Mouse (Mus musculus) MEL (cell line): Measurements from ENCODE around the gene Kcnc3. TPM values are rescaled to one million over a fixed set of nuclear protein-coding genes. Genes with fewer than 3 reads are reported as not detected.

Experiments
- DNase-seq: peaks from one replicate; pipeline ENCODE4 v3.0.0; 2011; ENCODE audit warnings: low read depth, low spot score
- H3K27ac ChIP-seq: 2 replicates; pipeline ENCODE4 v1.5.1; 2012; ENCODE audit warnings: low read depth, mild to moderate bottlenecking, control low read depth, low read length, moderate library complexity; ENCODE audit not compliant: control insufficient read depth
- H3K27me3 ChIP-seq, 2 experiments: fragments of 150-350 bp in 1 of 2; sonication (generic) in 1 of 2; 2 replicates each; pipeline ENCODE4 v1.6.1; 2012; ENCODE audit warnings: low read length in 2 of 2, mild to moderate bottlenecking in 2 of 2, improper control_type of control experiment in 1 of 2, moderate library complexity in 1 of 2; ENCODE audit not compliant: insufficient read depth in 2 of 2, control insufficient read depth in 1 of 2
- H3K36me3 ChIP-seq, 2 experiments: 2 replicates each; pipeline ENCODE4 v1.6.1; 2012 to 2014; ENCODE audit warnings: low read length in 2 of 2, improper control_type of control experiment in 1 of 2, inconsistent platforms in 1 of 2, mild to moderate bottlenecking in 1 of 2; ENCODE audit not compliant: insufficient read depth in 2 of 2, control insufficient read depth in 1 of 2
- H3K4me1 ChIP-seq, 2 experiments: fragments of 150-350 bp in 1 of 2; sonication (generic) in 1 of 2; 2 replicates each; pipeline ENCODE4 v1.6.1; 2012; ENCODE audit warnings: low read length in 2 of 2, improper control_type of control experiment in 1 of 2, mild to moderate bottlenecking in 1 of 2; ENCODE audit not compliant: insufficient read depth in 2 of 2, control insufficient read depth in 1 of 2
- H3K4me3 ChIP-seq, 2 experiments: fragments of 150-350 bp in 1 of 2; sonication (generic) in 1 of 2; 2 replicates each; pipeline ENCODE4 v1.5.1; 2012; ENCODE audit warnings: low read depth in 2 of 2, low read length in 2 of 2, mild to moderate bottlenecking in 2 of 2, moderate library complexity in 2 of 2, control low read depth in 1 of 2, improper control_type of control experiment in 1 of 2; ENCODE audit not compliant: control insufficient read depth in 1 of 2, insufficient read depth in 1 of 2
- H3K79me2 ChIP-seq: 2 replicates; pipeline ENCODE4 v1.6.1; 2012; ENCODE audit warnings: mild to moderate bottlenecking, low read length, moderate library complexity; ENCODE audit not compliant: control insufficient read depth, poor library complexity, insufficient read depth
- H3K9ac ChIP-seq: 2 replicates; pipeline ENCODE4 v1.6.1; 2012; ENCODE audit warnings: low read depth, mild to moderate bottlenecking, control low read depth, low read length, moderate library complexity; ENCODE audit not compliant: control insufficient read depth, poor library complexity, severe bottlenecking
- H3K9me3 ChIP-seq: fragments of 150-350 bp; sonication (generic); replicated peaks from 2 replicates; pipeline ENCODE4 v1.6.1; 2012; ENCODE audit warnings: mild to moderate bottlenecking, low read length, improper control_type of control experiment, moderate library complexity; ENCODE audit not compliant: insufficient read depth
- BHLHE40 ChIP-seq: IDR thresholded peaks from 2 replicates; pipeline ENCODE4 v1.6.1; 2012; ENCODE audit warnings: low read depth, mild to moderate bottlenecking, inconsistent platforms, low read length, improper control_type of control experiment, borderline replicate concordance
- CHD2 ChIP-seq: IDR thresholded peaks from 2 replicates; pipeline ENCODE4 v1.6.1; 2011; ENCODE audit warnings: low read length, improper control_type of control experiment
- CTCF ChIP-seq, 3 experiments: IDR thresholded peaks in 2 of 3; conservative IDR thresholded peaks in 1 of 3; 2 replicates each; pipeline ENCODE4 v1.5.1; 2011 to 2012; ENCODE audit warnings: low read length in 3 of 3, low read depth in 2 of 3, mild to moderate bottlenecking in 2 of 3, improper control_type of control experiment in 1 of 3, inconsistent platforms in 1 of 3, mixed read lengths in 1 of 3, moderate library complexity in 1 of 3; ENCODE audit not compliant: control insufficient read depth in 1 of 3, insufficient read depth in 1 of 3, poor library complexity in 1 of 3, severe bottlenecking in 1 of 3
- E2F4 ChIP-seq: IDR thresholded peaks from 2 replicates; pipeline ENCODE4 v1.6.1; 2011; ENCODE audit warnings: low read depth, low read length, improper control_type of control experiment, borderline replicate concordance
- ELF1 ChIP-seq: IDR thresholded peaks from 2 replicates; pipeline ENCODE4 v1.6.1; 2014; ENCODE audit warnings: low read depth, mild to moderate bottlenecking, inconsistent platforms, low read length, improper control_type of control experiment, moderate library complexity
- EP300 ChIP-seq, 2 experiments: IDR thresholded peaks; 2 replicates each; pipeline ENCODE4 v1.6.1; 2011; ENCODE audit warnings: improper control_type of control experiment in 2 of 2, low read length in 2 of 2, low read depth in 1 of 2, mild to moderate bottlenecking in 1 of 2
- ETS1 ChIP-seq: IDR thresholded peaks from 2 replicates; pipeline ENCODE4 v1.6.1; 2012; ENCODE audit warnings: low read depth, mild to moderate bottlenecking, inconsistent platforms, low read length, improper control_type of control experiment, moderate library complexity
- GABPA ChIP-seq: IDR thresholded peaks from 2 replicates; pipeline ENCODE4 v1.6.1; 2012; ENCODE audit warnings: low read depth, mild to moderate bottlenecking, inconsistent platforms, low read length, improper control_type of control experiment, moderate library complexity
- GATA1 ChIP-seq: IDR thresholded peaks from 2 replicates; pipeline ENCODE4 v1.6.1; 2011; ENCODE audit warnings: low read depth, low read length, improper control_type of control experiment
- MAZ ChIP-seq: IDR thresholded peaks from 2 replicates; pipeline ENCODE4 v1.6.1; 2012; ENCODE audit warnings: low read depth, mild to moderate bottlenecking, inconsistent platforms, low read length, improper control_type of control experiment
- MYC ChIP-seq: IDR thresholded peaks from 2 replicates; pipeline ENCODE4 v1.6.1; 2011; ENCODE audit warnings: low read depth, mild to moderate bottlenecking, low read length, improper control_type of control experiment, moderate library complexity
- POLR2AphosphoS5 ChIP-seq: IDR thresholded peaks from 2 replicates; pipeline ENCODE4 v1.6.1; 2012; ENCODE audit warnings: low read depth, borderline replicate concordance, mild to moderate bottlenecking, inconsistent platforms, low read length, moderate library complexity, mixed read lengths
- RCOR1 ChIP-seq: IDR thresholded peaks from 2 replicates; pipeline ENCODE4 v1.6.1; 2012; ENCODE audit warnings: low read depth, mild to moderate bottlenecking, inconsistent platforms, low read length, improper control_type of control experiment
- SMC3 ChIP-seq: IDR thresholded peaks from 2 replicates; pipeline ENCODE4 v1.6.1; 2011; ENCODE audit warnings: low read depth, low read length, improper control_type of control experiment
- TBP ChIP-seq: IDR thresholded peaks from 2 replicates; pipeline ENCODE4 v1.8.0; 2011; ENCODE audit warnings: low read depth, low read length, improper control_type of control experiment
- TCF12 ChIP-seq: IDR thresholded peaks from 2 replicates; pipeline ENCODE4 v1.6.1; 2014; ENCODE audit warnings: low read depth, mild to moderate bottlenecking, inconsistent platforms, low read length, improper control_type of control experiment, moderate library complexity
- UBTF ChIP-seq: IDR thresholded peaks from 2 replicates; pipeline ENCODE4 v1.6.1; 2012; ENCODE audit warnings: low read depth, mild to moderate bottlenecking, inconsistent platforms, low read length, improper control_type of control experiment, moderate library complexity, borderline replicate concordance; ENCODE audit not compliant: insufficient read depth
- USF1 ChIP-seq: IDR thresholded peaks from 2 replicates; pipeline ENCODE4 v1.6.1; 2014; ENCODE audit warnings: low read depth, mild to moderate bottlenecking, inconsistent platforms, low read length, improper control_type of control experiment, moderate library complexity
- ZKSCAN1 ChIP-seq: IDR thresholded peaks from 2 replicates; pipeline ENCODE4 v1.6.1; 2012; ENCODE audit warnings: low read depth, mild to moderate bottlenecking, inconsistent platforms, low read length, improper control_type of control experiment, moderate library complexity
- ZNF384 ChIP-seq: IDR thresholded peaks from 2 replicates; pipeline ENCODE4 v1.6.1; 2012; ENCODE audit warnings: low read depth, mild to moderate bottlenecking, inconsistent platforms, low read length, improper control_type of control experiment
- polyA plus RNA-seq, 2 experiments: library from polyadenylated mRNA; stranded (reverse) in 1 of 2; unstranded in 1 of 2; fragments of >175 nt in 1 of 2; fragments of >200 nt in 1 of 2; gene quantifications; 2 replicates each; pipeline versions ENCODE4 v1.2.1 to v1.2.4; 2012; ENCODE audit warnings: low replicate concordance in 2 of 2, low read depth in 1 of 2; ENCODE audit not compliant: insufficient read length in 2 of 2, insufficient read depth in 1 of 2, missing spikeins in 1 of 2
- total RNA-seq: library from RNA; depleted of rRNA; stranded (reverse); fragments of 300-350 nt; gene quantifications from 2 replicates; pipeline ENCODE4 v1.2.3, GENCODE M21; 2012

The Kcnc3 gene
- total and polyA plus RNA-seq, 3 experiments = not detected

DNA sequence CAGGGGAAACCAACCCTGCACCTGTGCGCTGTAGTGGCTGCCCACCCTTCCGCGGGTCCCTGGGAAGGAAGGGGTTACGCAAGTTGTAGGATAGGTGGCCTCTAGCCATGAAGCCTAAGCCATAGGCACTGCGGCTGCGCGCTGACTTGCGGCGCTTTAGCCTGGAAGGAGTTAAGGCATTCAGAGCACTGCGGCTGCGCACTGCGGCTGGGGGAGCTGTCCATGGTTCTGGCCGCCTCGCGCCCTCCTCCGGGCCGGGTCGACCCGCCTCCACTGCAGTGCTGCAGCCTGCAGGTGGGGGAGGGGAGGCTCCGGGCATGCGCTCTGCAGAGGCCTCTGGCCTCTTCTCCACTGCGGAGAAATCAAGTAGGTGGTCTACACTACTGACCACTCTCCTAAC, 3.3 kb downstream of the Kcnc3 start:
- TF ChIP-seq UBTF (no peak), POLR2AphosphoS5 (no peak), MAZ (no peak), GABPA (no peak), ZNF384 (no peak), ETS1 (no peak), ELF1 (no peak), ZKSCAN1 (no peak)
- no peaks in the 10 kb centered on the region for H3K9me3 ChIP-seq
- H3K27ac ChIP-seq = no peak overlapping the region
- DNase-seq = no peak
- no peak overlapping the region for H3K4me3 ChIP-seq
- no peak overlapping the region for H3K9ac ChIP-seq
- H3K4me1 ChIP-seq = no peaks in the 10 kb centered on the region
- H3K27me3 ChIP-seq = no peaks in the 10 kb centered on the region
- H3K79me2 ChIP-seq = no peaks in the 10 kb centered on the region
- no peaks in the 10 kb centered on the region for H3K36me3 ChIP-seq

DNA sequence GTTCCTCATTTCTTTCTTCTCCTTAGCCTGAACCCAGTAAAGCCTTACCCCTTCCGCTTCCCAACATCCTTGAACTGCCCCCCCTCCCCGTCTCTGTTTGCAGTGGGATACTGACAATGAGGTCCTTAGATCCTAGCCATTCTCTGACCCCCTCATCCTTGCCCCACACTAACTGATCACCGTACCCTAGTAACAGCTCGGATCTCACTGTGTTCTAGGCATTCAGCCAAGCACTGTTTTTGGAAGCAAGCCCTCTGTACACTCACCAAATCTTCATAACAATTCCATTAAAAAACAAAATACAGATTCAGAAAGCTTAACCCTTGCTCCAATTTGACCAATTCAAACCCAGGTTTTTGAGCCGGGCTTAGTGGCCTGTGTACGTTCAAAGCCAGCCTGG, 3.8 kb downstream of the Kcnc3 start:
- no peak for TF ChIP-seq ELF1
- no peak for TF ChIP-seq UBTF
- TF ChIP-seq USF1 = no peak
- no peak for TF ChIP-seq E2F4
- no peak for TF ChIP-seq EP300 (IDR thresholded peaks at IDR 0.05; ENCODE audit: low read depth in 1 of 2, low read length in 2 of 2)
- no peak for TF ChIP-seq SMC3
- TF ChIP-seq TCF12 = no peak
- no peak for TF ChIP-seq GATA1
- no peak for TF ChIP-seq CTCF (IDR thresholded peaks at IDR 0.05 in 2 of 3, conservative IDR thresholded peaks at IDR 0.05 in 1 of 3; ENCODE audit: control insufficient read depth in 1 of 3, insufficient read depth in 1 of 3, low read depth in 2 of 3, low read length in 3 of 3, poor library complexity in 1 of 3, severe bottlenecking in 1 of 3)
- Histone ChIP-seq H3K27me3 (no peaks in the 10 kb centered on the region), H3K9ac (no peak overlapping the region)

DNA sequence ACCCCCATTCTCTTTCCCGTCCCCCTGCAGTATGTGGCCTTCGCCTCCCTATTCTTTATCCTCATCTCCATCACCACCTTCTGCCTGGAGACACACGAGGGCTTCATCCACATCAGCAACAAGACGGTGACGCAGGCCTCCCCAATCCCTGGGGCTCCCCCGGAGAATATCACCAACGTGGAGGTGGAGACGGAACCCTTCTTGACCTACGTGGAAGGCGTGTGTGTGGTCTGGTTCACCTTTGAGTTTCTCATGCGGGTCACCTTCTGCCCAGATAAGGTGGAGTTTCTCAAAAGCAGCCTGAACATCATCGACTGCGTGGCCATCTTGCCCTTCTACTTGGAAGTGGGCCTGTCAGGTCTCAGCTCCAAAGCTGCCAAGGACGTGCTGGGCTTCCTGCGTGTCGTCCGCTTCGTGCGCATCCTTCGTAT, 4.7 kb downstream of the Kcnc3 start:
- DNase-seq = no peak
- no peak for TF ChIP-seq CHD2
- TF ChIP-seq ZNF384 = no peak
- no peak for TF ChIP-seq BHLHE40
- TF ChIP-seq MAZ = no peak
- TF ChIP-seq TBP = no peak
- TF ChIP-seq GABPA = no peak
- TF ChIP-seq MYC = no peak
- TF ChIP-seq RCOR1 = no peak
- TF ChIP-seq, all 39 proteins: peak for 0
- Histone ChIP-seq H3K9ac (no peak overlapping the region), H3K9me3 (no peaks in the 10 kb centered on the region), H3K27ac (no peak overlapping the region), H3K4me3 (no peak overlapping the region), H3K4me1 (no peaks in the 10 kb centered on the region), H3K27me3 (no peaks in the 10 kb centered on the region), H3K36me3 (no peaks in the 10 kb centered on the region), H3K79me2 (no peaks in the 10 kb centered on the region)

More for the DNA sequence above, 3.8 kb downstream of the Kcnc3 start:
- Histone ChIP-seq H3K9me3 (no peaks in the 10 kb centered on the region), H3K36me3 (no peaks in the 10 kb centered on the region), H3K4me1 (no peaks in the 10 kb centered on the region), H3K27ac (no peak overlapping the region), H3K79me2 (no peaks in the 10 kb centered on the region), H3K4me3 (no peak overlapping the region)
- DNase-seq = no peak
